Mouse (Mus musculus): ENCODE measurements around the gene Cwc25. TPM values are rescaled to one million over a fixed set of nuclear protein-coding genes. Genes with fewer than 3 reads are reported as not detected.

The Cwc25 gene
- polyA plus RNA-seq, 2 experiments, result 3.5 to 5.7 TPM

DNA sequence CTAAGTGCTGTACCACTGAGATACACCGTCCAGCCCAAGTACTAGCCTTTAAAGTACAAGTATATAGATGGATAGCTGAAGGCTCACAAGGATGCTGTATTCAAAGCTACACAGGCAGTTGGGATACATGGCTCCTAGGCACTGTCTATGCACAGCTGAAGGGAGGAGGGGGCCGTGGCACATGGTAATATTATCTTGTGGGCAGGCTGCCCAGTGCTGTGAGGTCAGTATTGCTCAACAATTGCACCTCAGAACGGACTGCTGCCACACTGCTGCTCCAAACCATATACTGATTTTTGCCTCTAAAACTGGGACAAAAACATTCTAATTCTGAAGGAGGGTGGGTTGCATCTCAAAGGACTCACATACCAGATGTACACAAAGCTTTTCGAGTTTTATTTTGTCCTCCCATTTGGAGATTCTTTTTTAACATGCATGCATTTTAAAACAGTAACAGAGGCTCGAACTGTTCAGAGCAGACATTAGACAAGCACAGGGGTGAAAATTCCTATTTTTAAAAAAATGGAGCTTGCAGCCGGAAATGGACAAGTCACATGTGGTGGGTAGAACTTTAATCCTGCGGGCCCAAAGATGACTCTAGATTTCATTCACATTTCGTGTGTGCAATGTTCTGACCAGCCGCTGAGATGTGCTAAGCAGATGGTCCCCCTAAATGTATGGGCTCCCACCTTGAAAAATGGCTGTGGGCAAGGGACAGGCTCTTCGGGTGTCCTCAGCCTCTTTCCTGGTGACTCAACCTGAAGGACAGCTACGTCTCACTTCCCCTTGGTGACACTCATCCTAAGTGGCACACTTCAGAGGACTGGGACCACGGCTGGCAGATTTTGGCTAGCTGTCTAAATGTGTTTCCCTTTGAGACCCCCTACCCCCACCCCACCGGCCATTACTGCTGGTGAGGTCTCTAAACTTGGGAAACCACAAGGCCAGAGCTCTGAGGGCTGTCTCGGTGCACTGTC lies 51.3 kb downstream of the Cwc25 start:
- Histone ChIP-seq H3K27ac (no peak overlapping the region), H3K9ac (replicated peaks) (no peak overlapping the region), H3K4me1 (replicated peaks; ENCODE audit: control insufficient read depth in 2 of 2, insufficient read depth in 2 of 2, low read length in 1 of 2) (no peaks in the 10 kb centered on the region; a peak in 1 of 4 replicates), H3K27me3 (ENCODE audit: control insufficient read depth, insufficient read depth, low read length) (no peaks in the 10 kb centered on the region), H3K36me3 (replicated peaks; ENCODE audit: control insufficient read depth, insufficient read depth, low read depth) (peaks cover 12% of the 10 kb centered on the region), H3K4me2 (ENCODE audit: low read depth) (no peak overlapping the region), H3K9me3 (ENCODE audit: control insufficient read depth, low read length) (no peaks in the 10 kb centered on the region), H3K4me3 (ENCODE audit: insufficient read depth in 1 of 2, low read depth in 2 of 2, low read length in 2 of 2) (no peak overlapping the region)
- TF ChIP-seq EP300 (IDR thresholded peaks at IDR 0.05; ENCODE audit: low read depth) (no peak), CTCF (IDR thresholded peaks at IDR 0.05; ENCODE audit: low read depth) (no peak)
- ATAC-seq (ENCODE audit: insufficient read depth) (no peak), DNase-seq (ENCODE audit: low read depth in 3 of 3, low spot score in 3 of 3) (no peak)
- 71% methylated on average over 14 of the region's 14 CpGs for WGBS (ENCODE audit: insufficient replicate concordance)

DNA sequence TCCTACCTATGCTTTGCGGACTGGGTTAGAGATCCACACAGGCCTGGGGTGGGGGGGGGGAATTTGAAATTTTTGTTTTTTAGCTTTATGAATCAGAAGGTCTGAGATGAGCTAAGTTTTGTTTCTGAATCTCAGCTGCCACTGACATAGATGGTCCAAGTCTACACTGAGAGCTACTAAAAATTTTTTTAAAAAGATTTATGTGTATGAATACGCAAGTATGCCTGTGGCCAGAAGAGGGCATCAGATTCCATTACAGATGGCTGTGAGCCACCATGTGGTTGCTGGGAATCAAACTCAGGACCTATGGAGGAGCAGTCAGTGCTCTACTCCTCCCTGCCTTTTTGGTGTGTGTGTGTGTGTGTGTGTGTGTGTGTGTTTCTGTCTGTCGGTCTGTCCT lies 52.0 kb downstream of the Cwc25 start:
- no peaks in the 10 kb centered on the region for H3K27me3 ChIP-seq (ENCODE audit: control insufficient read depth, insufficient read depth, low read length)
- H3K9me3 ChIP-seq (ENCODE audit: control insufficient read depth, low read length), result no peaks in the 10 kb centered on the region
- 91% methylated on average over 3 of the region's 3 CpGs for WGBS (ENCODE audit: insufficient replicate concordance)
- no peak for ATAC-seq (ENCODE audit: insufficient read depth)
- H3K4me2 ChIP-seq (ENCODE audit: low read depth), result no peak overlapping the region
- DNase-seq (ENCODE audit: low read depth in 3 of 3, low spot score in 3 of 3), result no peak
- no peak overlapping the region for H3K9ac ChIP-seq (replicated peaks)
- no peak overlapping the region for H3K27ac ChIP-seq
- peaks cover 7% of the 10 kb centered on the region for H3K36me3 ChIP-seq (replicated peaks; ENCODE audit: control insufficient read depth, insufficient read depth, low read depth)
- no peak overlapping the region for H3K4me3 ChIP-seq (ENCODE audit: insufficient read depth in 1 of 2, low read depth in 2 of 2, low read length in 2 of 2)
- no peak for TF ChIP-seq EP300 (IDR thresholded peaks at IDR 0.05; ENCODE audit: low read depth)
- peak; percentile 47; the same call in 1 of the 2 replicates for TF ChIP-seq CTCF (IDR thresholded peaks at IDR 0.05; ENCODE audit: low read depth)
- H3K4me1 ChIP-seq (replicated peaks; ENCODE audit: control insufficient read depth in 2 of 2, insufficient read depth in 2 of 2, low read length in 1 of 2), result no peaks in the 10 kb centered on the region; a peak in 1 of 4 replicates

DNA sequence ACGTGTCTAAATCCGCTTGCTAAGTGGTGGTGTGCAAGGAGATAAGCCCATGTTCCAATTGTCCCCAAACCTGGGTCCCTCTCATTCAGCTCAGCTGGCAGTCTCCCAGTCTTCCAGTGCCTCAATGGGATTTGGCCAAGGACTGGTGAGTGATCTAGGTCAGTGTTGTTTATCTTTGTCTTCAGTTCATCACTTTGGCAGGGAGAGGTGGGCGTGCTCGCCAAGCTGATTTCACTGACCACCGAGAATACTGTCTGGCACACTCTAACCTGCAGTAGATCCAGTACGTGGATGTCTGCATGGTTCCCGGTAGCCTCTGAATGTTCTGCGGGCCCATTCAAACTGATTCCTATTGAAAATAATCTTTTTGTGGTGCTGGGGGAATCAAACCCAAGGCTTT lies 52.5 kb downstream of the Cwc25 start:
- TF ChIP-seq EP300 (IDR thresholded peaks at IDR 0.05; ENCODE audit: low read depth) (no peak), CTCF (IDR thresholded peaks at IDR 0.05; ENCODE audit: low read depth) (no peak)
- Histone ChIP-seq H3K36me3 (replicated peaks; ENCODE audit: control insufficient read depth, insufficient read depth, low read depth) (peaks cover 5% of the 10 kb centered on the region), H3K4me3 (ENCODE audit: insufficient read depth in 1 of 2, low read depth in 2 of 2, low read length in 2 of 2) (no peak overlapping the region), H3K4me2 (ENCODE audit: low read depth) (no peak overlapping the region), H3K9me3 (ENCODE audit: control insufficient read depth, low read length) (no peaks in the 10 kb centered on the region), H3K4me1 (replicated peaks; ENCODE audit: control insufficient read depth in 2 of 2, insufficient read depth in 2 of 2, low read length in 1 of 2) (no peaks in the 10 kb centered on the region; a peak in 1 of 4 replicates), H3K9ac (replicated peaks) (no peak overlapping the region), H3K27ac (no peak overlapping the region), H3K27me3 (ENCODE audit: control insufficient read depth, insufficient read depth, low read length) (no peaks in the 10 kb centered on the region)
- ATAC-seq (ENCODE audit: insufficient read depth) (no peak), DNase-seq (ENCODE audit: low read depth in 3 of 3, low spot score in 3 of 3) (no peak)
- 72% methylated on average over 8 of the region's 8 CpGs for WGBS (ENCODE audit: insufficient replicate concordance)

DNA sequence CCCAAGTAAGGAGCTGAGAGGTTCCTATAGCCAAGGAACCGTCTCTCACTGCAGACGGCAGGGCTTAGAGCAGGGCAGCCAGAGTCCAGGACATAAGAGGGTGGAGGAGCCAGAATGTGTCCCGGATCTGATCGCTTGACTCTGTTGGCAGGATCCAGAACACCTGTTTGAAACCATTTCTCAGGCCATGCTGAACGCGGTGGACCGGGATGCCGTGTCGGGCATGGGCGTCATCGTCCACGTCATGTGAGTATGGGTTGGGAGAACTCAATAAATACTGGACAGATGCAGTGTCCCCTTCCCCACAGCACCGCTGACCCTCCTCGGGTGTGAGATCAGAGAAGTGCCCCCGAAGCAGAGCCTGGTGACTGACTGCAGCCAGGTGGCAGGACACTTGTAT lies 54.1 kb downstream of the Cwc25 start:
- Histone ChIP-seq H3K4me2 (ENCODE audit: low read depth) (no peak overlapping the region), H3K36me3 (replicated peaks; ENCODE audit: control insufficient read depth, insufficient read depth, low read depth) (peaks cover 7% of the 10 kb centered on the region), H3K4me1 (replicated peaks; ENCODE audit: control insufficient read depth in 2 of 2, insufficient read depth in 2 of 2, low read length in 1 of 2) (no peaks in the 10 kb centered on the region; a peak in 1 of 4 replicates), H3K27me3 (ENCODE audit: control insufficient read depth, insufficient read depth, low read length) (no peaks in the 10 kb centered on the region), H3K9ac (replicated peaks) (no peak overlapping the region), H3K9me3 (ENCODE audit: control insufficient read depth, low read length) (no peaks in the 10 kb centered on the region), H3K27ac (no peak overlapping the region), H3K4me3 (ENCODE audit: insufficient read depth in 1 of 2, low read depth in 2 of 2, low read length in 2 of 2) (no peak overlapping the region)
- TF ChIP-seq CTCF (IDR thresholded peaks at IDR 0.05; ENCODE audit: low read depth) (no peak), EP300 (IDR thresholded peaks at IDR 0.05; ENCODE audit: low read depth) (no peak)
- WGBS (ENCODE audit: insufficient replicate concordance), result 90% methylated on average over 15 of the region's 15 CpGs
- DNase-seq (ENCODE audit: low read depth in 3 of 3, low spot score in 3 of 3) (no peak), ATAC-seq (ENCODE audit: insufficient read depth) (no peak)

DNA sequence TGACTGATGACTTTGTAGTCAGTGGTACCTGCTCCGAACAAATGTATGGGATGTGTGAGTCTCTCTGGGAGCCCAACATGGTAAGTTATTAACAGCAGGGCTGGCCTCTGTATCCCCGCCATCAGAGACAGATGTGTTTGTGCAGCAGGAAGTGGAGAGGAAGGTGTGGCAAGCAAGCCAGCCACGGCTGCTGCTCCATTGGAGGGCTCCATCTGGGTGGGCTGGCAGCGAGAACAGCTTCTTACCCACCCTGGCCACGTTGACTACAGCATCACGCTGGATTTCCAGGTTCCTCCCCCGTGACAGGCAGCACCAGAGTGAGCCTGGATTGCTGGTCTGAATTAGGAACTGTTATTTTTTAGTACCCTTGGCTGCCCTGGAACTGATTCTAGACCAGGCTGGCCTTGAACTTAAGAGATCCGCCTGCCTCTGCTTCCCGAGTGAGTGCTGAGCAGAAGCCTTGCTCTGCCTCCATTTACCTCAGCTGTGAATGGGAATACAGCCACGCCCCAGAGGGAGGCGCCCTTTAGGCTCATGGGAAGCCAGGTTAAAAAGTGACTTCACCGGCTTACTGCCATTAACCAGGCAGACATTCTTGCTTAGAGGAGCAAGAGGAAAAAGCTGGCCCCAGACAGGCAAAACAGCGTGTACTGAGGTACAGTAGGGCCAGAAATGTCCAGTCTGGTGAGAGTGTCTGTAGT lies 55.0 kb downstream of the Cwc25 start:
- DNase-seq (ENCODE audit: low read depth in 3 of 3, low spot score in 3 of 3) (no peak), ATAC-seq (ENCODE audit: insufficient read depth) (no peak)
- Histone ChIP-seq H3K9ac (replicated peaks) (no peak overlapping the region), H3K4me2 (ENCODE audit: low read depth) (no peak overlapping the region), H3K36me3 (replicated peaks; ENCODE audit: control insufficient read depth, insufficient read depth, low read depth) (peaks cover 12% of the 10 kb centered on the region), H3K4me3 (ENCODE audit: insufficient read depth in 1 of 2, low read depth in 2 of 2, low read length in 2 of 2) (no peak overlapping the region), H3K9me3 (ENCODE audit: control insufficient read depth, low read length) (no peaks in the 10 kb centered on the region), H3K27me3 (ENCODE audit: control insufficient read depth, insufficient read depth, low read length) (no peaks in the 10 kb centered on the region), H3K27ac (no peak overlapping the region), H3K4me1 (replicated peaks; ENCODE audit: control insufficient read depth in 2 of 2, insufficient read depth in 2 of 2, low read length in 1 of 2) (no peaks in the 10 kb centered on the region; a peak in 1 of 4 replicates)
- WGBS (ENCODE audit: insufficient replicate concordance), result 60% methylated on average over 13 of the region's 13 CpGs
- TF ChIP-seq EP300 (IDR thresholded peaks at IDR 0.05; ENCODE audit: low read depth) (no peak), CTCF (IDR thresholded peaks at IDR 0.05; ENCODE audit: low read depth) (no peak)

Measured in liver, embryonic 14.5 days (tissue).